Mouse (Mus musculus) heart, embryonic 11.5 days (tissue): ENCODE results near the gene Man1c1. TPM values are rescaled to one million over a fixed set of nuclear protein-coding genes. Genes with fewer than 3 reads are reported as not detected.

ENCODE experiments used
- ATAC-seq: fragments of 200-750 bp; cut with Nextera tagmentation; replicated peaks from 2 replicates; pipeline ENCODE4 v1.8.0; 2017; ENCODE audit warnings: moderate library complexity; ENCODE audit not compliant: insufficient number of reproducible peaks, low FRiP score, low TSS enrichment
- H3K27ac ChIP-seq: fragments of 300-500 bp; sonication (generic); 2 replicates; pipeline ENCODE4 v1.5.1; 2014; ENCODE audit warnings: mild to moderate bottlenecking, low read depth, low read length
- H3K27me3 ChIP-seq: fragments of 300-500 bp; sonication (generic); 2 replicates; pipeline ENCODE4 v1.6.1; 2014; ENCODE audit warnings: mild to moderate bottlenecking, low read length, mixed read lengths; ENCODE audit not compliant: control insufficient read depth, insufficient read depth
- H3K36me3 ChIP-seq: fragments of 300-500 bp; sonication (generic); 2 replicates; pipeline ENCODE4 v1.6.1; 2014; ENCODE audit warnings: mild to moderate bottlenecking, low read length, moderate library complexity, mixed read lengths; ENCODE audit not compliant: control insufficient read depth, insufficient read depth
- H3K4me1 ChIP-seq: fragments of 300-500 bp; sonication (generic); 2 replicates; pipeline ENCODE4 v1.6.1; 2014; ENCODE audit warnings: low read length; ENCODE audit not compliant: control insufficient read depth, insufficient read depth
- H3K4me2 ChIP-seq: fragments of 300-500 bp; sonication (generic); 2 replicates; pipeline ENCODE4 v1.6.1; 2014; ENCODE audit warnings: mild to moderate bottlenecking, moderate library complexity
- H3K4me3 ChIP-seq: fragments of 300-500 bp; sonication (generic); 2 replicates; pipeline ENCODE4 v1.5.1; 2014; ENCODE audit warnings: low read depth, low read length
- H3K9ac ChIP-seq: fragments of 300-500 bp; sonication (generic); 2 replicates; pipeline ENCODE4 v1.6.1; 2014; ENCODE audit warnings: mild to moderate bottlenecking, low read depth, low read length, moderate library complexity
- H3K9me3 ChIP-seq: fragments of 300-500 bp; sonication (generic); replicated peaks from 2 replicates; pipeline ENCODE4 v1.6.1; 2016; ENCODE audit warnings: low read length; ENCODE audit not compliant: control insufficient read depth
- WGBS: fragments of 180-500 bp; shearing (Covaris S2); extraction: QIAGEN DNeasy Blood & Tissue Kit; methylation state at CpG from one replicate; pipeline ENCODE4 v1.1.7; 2014; ENCODE audit not compliant: insufficient replicate concordance; 5-methylcytosine and 5-hydroxymethylcytosine counted together
- polyA plus RNA-seq: library from polyadenylated mRNA; unstranded; fragments of >200 nt; fragmentation: Nextera tagmentation; extraction: Ambion mirVana; gene quantifications from 2 replicates; pipeline ENCODE4 v1.2.1, GENCODE M21; 2014

Man1c1 gene
- polyA plus RNA-seq, 1 experiment from 2014 or later: 8.6 TPM

DNA sequence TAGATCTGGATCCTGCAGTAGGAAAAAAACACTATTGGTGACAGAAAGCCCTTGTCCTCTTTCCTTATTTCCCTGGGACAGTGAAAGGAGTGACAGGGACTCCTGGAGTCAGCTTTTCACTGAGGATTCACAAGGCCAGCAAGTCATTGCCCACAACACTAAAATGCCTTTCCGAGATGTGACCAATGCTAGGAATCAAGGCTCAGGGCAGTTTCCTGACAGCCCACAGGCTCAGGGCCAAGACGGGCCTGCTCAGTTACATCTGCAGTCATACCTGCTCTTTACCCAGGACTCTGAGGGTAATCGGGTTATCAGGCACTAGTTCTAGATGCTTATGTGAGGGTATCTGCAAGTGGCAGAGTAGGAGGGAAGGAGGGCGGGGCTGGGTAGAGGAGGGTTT, 180.6 kb downstream of the Man1c1 start:
- H3K4me1 ChIP-seq: no peaks in the 10 kb centered on the region
- peaks cover 22% of the 10 kb centered on the region for H3K36me3 ChIP-seq
- no peaks in the 10 kb centered on the region for H3K27me3 ChIP-seq
- WGBS: 85% methylated on average over 4 of the region's 4 CpGs
- H3K4me3 ChIP-seq: no peak overlapping the region
- no peak overlapping the region for H3K27ac ChIP-seq
- ATAC-seq: no peak
- H3K4me2 ChIP-seq: no peak overlapping the region
- H3K9ac ChIP-seq: no peak overlapping the region
- no peaks in the 10 kb centered on the region for H3K9me3 ChIP-seq

DNA sequence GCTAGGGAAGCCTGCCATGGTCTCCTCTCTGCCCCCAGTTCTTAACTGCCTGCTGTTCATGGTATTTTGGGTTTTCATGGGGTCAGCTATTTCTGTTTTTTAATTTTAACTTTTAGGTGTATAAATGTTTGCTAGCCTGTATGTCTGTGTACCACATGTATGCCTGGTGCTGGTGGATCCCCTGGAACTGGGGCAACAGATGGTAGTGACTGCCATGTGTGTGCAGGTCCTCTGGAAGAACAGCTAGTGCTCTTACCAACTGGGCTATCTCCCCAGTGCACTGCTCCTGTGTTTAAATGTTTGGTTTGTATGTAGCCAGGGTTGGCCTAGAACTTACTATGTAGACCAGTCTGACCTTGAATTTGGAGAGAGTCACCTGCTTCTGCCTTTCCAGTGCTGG, 184.8 kb downstream of the Man1c1 start:
- no peak for ATAC-seq
- no peaks in the 10 kb centered on the region for H3K9me3 ChIP-seq
- peaks cover 7% of the 10 kb centered on the region for H3K36me3 ChIP-seq

DNA sequence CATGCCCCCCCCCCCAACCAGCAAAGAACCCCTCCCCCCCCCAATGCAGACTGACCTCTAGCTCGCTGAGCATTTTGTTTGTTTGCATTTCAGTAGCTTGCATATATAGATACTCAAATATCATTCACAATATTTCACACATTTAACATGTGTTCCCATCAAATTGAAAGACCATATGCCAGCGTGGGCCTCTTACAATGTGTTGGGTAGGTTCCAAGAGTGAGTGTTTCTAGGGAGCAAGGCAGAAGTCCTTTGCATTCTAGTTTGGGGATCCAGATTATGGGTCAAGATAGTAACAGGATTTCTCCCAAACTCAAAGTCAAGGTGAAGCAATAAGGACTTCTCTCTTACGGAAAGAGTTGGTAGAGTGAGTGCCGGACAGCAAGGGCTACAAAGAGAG, 185.5 kb downstream of the Man1c1 start:
- H3K27ac ChIP-seq: no peak overlapping the region
- H3K9ac ChIP-seq: no peak overlapping the region
- no peaks in the 10 kb centered on the region for H3K9me3 ChIP-seq
- H3K4me2 ChIP-seq: no peak overlapping the region
- no peaks in the 10 kb centered on the region for H3K27me3 ChIP-seq
- H3K4me3 ChIP-seq: no peak overlapping the region
- peaks cover 7% of the 10 kb centered on the region for H3K36me3 ChIP-seq
- ATAC-seq: no peak
- 94% methylated on average over 4 of the region's 4 CpGs for WGBS
- peaks cover 33% of the 10 kb centered on the region for H3K4me1 ChIP-seq

More for the DNA sequence above, 184.8 kb downstream of the Man1c1 start:
- no peak overlapping the region for H3K9ac ChIP-seq
- H3K4me2 ChIP-seq: no peak overlapping the region
- H3K4me3 ChIP-seq: no peak overlapping the region
- H3K4me1 ChIP-seq: peaks cover 26% of the 10 kb centered on the region
- H3K27ac ChIP-seq: no peak overlapping the region
- H3K27me3 ChIP-seq: no peaks in the 10 kb centered on the region

DNA sequence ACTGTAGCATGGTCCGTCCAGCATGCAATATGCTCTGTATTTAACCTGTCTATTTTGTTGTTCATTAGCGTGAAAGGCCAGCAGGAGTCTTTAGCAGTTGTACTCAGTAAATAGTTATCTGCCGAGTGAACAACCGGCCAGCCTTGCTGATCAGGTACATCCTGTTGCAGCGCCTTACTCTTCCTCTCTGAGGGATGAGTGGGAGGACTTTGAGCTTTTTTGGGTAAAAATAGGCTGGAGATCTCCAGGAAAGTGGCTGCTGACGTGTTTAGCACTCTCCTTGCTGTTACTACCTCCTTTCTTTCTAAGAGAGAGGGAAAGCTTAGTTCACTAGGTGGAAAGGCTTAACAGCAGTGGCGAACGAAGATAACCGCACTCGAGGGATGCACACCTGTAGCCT, 186.4 kb downstream of the Man1c1 start:
- Histone ChIP-seq H3K4me3 (no peak overlapping the region), H3K27ac (peak overlapping the region; percentile 98), H3K9me3 (no peaks in the 10 kb centered on the region), H3K9ac (peak overlapping the region; percentile 64), H3K36me3 (peaks cover 5% of the 10 kb centered on the region; the same call in 1 of the 2 replicates), H3K4me2 (peak overlapping the region; percentile 55), H3K4me1 (peaks cover 35% of the 10 kb centered on the region), H3K27me3 (no peaks in the 10 kb centered on the region)
- WGBS: 68% methylated on average over 10 of the region's 10 CpGs
- ATAC-seq: no peak

DNA sequence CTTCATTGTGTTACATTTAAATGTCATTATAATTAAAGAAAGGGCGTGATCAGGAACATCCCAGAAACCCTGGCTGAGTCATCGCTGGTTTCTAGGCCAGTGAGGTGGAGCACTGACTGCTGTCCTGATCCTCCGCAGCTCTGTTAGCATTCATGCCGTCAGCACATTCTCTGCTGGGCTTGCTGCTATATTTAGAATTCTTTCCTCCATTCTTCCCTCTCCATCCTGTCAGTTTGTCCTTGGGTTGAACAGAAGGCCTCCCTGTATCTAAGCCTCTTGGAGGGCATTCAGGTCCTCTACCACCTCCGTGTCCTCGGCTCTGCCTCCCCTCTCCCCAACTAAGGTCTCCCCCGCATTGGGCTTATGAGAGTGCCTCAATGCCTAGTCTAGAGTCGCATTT, 187.1 kb downstream of the Man1c1 start:
- Histone ChIP-seq H3K27ac (peak overlapping the region; percentile 98), H3K4me3 (0 out of 2 replicates have a peak overlapping the region, but pooled peaks have one; percentile 3), H3K4me1 (peaks cover 37% of the 10 kb centered on the region), H3K27me3 (no peaks in the 10 kb centered on the region), H3K9ac (peak overlapping the region; percentile 64), H3K9me3 (no peaks in the 10 kb centered on the region), H3K4me2 (peak overlapping the region; percentile 55), H3K36me3 (0 out of 2 replicates have a peak, but pooled peaks cover 5% of the 10 kb centered on the region)
- WGBS: 28% methylated on average over 8 of the region's 8 CpGs
- peak; percentile 44; the same call in 1 of the 2 replicates for ATAC-seq

DNA sequence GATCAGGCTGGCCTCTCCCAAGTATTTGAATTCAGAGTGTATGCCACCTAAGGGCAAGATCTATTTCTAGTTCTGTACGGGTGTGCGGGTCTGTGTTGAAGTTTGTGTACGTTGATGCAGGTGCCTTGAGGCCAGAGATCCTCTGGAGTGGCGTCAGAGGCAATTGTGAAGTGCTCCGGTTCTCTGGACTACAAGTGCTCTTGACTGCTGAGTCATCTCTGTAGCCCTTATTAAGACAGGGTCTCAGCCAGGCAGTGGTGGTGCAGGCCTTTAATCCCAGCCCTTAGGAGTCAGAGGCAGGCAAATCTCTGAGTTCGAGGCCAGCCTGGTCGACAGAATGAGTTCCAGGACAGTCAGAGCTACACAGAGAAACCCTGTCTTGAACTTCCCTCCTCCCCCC, 188.5 kb downstream of the Man1c1 start:
- peaks cover 41% of the 10 kb centered on the region for H3K4me1 ChIP-seq
- no peak overlapping the region for H3K9ac ChIP-seq
- no peak overlapping the region for H3K4me3 ChIP-seq
- 45% methylated on average over 7 of the region's 7 CpGs for WGBS
- no peak for ATAC-seq
- H3K9me3 ChIP-seq: no peaks in the 10 kb centered on the region
- H3K4me2 ChIP-seq: no peak overlapping the region
- peak overlapping the region; percentile 98 for H3K27ac ChIP-seq
- no peaks in the 10 kb centered on the region for H3K36me3 ChIP-seq
- no peaks in the 10 kb centered on the region for H3K27me3 ChIP-seq

DNA sequence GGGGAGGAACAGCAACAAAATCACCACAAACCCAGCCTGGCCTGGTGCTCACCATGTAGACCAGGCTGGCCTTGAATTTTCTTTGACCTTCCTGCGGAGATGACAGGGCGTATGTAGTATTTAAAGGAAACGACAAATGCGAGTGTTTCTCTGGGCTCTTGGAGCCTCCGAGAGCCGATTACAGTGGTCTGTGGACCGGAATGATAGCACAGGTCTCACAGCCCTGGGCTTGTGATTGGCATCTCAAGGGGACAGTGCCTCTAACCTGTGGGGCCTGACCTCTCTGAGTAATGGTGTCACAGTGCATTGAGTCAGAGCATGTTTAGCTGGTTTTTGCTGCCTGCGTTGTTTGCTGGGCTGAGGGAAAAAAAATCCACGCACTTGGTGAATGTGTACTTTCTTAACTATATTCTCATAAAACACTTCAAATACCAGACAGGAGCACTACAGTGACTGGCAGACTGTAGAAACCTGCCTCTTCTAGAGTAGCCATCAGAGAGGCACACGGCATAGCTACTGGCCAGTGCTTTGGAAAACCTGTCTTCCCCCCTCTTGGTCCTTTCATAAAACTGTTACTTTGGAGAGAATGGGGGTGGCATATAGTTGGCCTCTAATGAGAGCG, 189.7 kb downstream of the Man1c1 start:
- Histone ChIP-seq H3K27ac (peak overlapping the region; percentile 54; the same call in 1 of the 2 replicates), H3K4me1 (peaks cover 41% of the 10 kb centered on the region), H3K36me3 (no peaks in the 10 kb centered on the region), H3K4me3 (no peak overlapping the region), H3K9me3 (no peaks in the 10 kb centered on the region), H3K9ac (no peak overlapping the region; the same call in 1 of the 2 replicates), H3K27me3 (no peaks in the 10 kb centered on the region), H3K4me2 (peak overlapping the region; percentile 40)
- no peak for ATAC-seq
- WGBS: 78% methylated on average over 11 of the region's 11 CpGs

DNA sequence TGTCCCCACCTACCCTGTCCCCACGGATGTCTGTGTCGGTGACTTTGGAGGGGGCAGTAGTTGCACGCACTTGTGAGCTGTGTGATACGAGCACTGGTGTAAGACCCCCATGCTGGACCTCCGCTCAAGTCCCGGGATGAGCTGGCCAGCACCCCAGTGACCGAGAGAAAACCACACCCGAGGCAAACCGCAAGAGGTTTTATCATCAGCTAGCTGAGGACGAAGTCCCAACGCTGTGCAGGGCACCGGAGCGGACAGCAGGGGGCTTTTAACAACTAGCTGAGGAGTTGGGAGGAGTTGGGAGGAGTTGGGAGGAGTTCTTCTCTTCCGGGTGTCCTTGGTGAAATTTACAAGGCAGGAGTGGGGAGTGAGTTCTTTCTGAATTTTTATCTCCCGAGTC, 191.3 kb downstream of the Man1c1 start:
- 15% methylated on average over 14 of the region's 15 CpGs for WGBS

DNA sequence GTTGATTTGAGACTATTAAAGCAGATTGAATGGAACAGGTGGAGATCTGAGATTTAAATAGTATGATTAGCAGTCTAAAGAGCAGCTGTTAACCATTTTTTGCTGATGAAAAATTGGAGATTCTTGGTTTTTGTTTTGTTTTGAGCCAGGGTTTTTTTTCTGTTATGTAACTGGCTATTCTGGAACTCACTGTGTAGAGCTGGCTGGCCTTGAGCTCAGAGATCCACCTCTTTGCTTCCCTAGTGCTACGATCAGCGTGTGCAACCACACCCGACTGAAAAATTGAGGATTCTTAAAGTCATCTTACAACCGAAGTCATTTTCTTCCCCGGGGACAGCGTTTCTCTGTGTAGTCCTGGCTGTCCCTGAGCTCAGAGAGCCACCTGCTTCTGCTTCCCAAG, 192.4 kb downstream of the Man1c1 start:
- Histone ChIP-seq H3K4me2 (peak overlapping the region; percentile 63), H3K9ac (peak overlapping the region; percentile 46; the same call in 1 of the 2 replicates), H3K9me3 (no peaks in the 10 kb centered on the region), H3K4me1 (peaks cover 30% of the 10 kb centered on the region), H3K36me3 (0 out of 2 replicates have a peak, but pooled peaks cover 2% of the 10 kb centered on the region), H3K4me3 (peak overlapping the region; percentile 53), H3K27ac (no peak overlapping the region), H3K27me3 (no peaks in the 10 kb centered on the region)
- no peak for ATAC-seq
- 71% methylated on average over 6 of the region's 6 CpGs for WGBS

More for the DNA sequence above, 191.3 kb downstream of the Man1c1 start:
- H3K4me3 ChIP-seq: peak overlapping the region; percentile 24
- H3K4me2 ChIP-seq: peak overlapping the region; percentile 63
- H3K27me3 ChIP-seq: no peaks in the 10 kb centered on the region
- H3K27ac ChIP-seq: peak overlapping the region; percentile 59; the same call in 1 of the 2 replicates
- 0 out of 2 replicates have a peak overlapping the region, but pooled peaks have one; percentile 46 for H3K9ac ChIP-seq
- H3K4me1 ChIP-seq: peaks cover 40% of the 10 kb centered on the region
- H3K9me3 ChIP-seq: no peaks in the 10 kb centered on the region
- ATAC-seq: no peak
- H3K36me3 ChIP-seq: no peaks in the 10 kb centered on the region
